Mouse (Mus musculus): ENCODE results near the gene Znhit1.

DNA sequence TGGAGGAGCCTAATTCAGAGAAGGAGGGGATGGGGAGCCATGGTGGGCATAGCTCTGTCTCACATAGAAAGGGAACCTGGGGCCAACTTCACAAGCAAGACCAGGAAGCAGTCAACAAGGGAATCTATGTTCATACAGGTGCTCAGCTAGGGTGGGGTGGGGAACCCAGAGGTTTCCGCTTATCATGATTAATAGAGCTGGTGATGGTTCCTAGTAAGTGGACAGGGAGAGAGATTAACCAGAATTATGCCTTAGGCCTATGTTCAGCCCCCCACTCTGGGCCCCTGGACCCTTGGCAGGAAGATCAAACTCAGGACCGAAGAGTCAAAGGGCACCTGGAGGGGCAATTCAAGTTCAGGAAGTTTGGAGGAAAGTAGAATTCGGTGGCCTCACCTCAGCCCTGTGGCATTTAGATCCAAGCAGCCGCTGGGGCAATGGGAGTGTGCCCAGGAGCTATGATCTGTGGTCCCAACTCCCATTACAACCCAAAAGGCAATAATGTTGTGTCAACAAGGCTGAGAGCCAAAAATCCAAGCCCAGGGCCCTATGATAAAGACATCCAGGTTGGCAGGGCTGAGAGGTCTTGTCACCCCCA lies 20.9 kb downstream of the Znhit1 start:
- no peak for TF ChIP-seq POLR2A (IDR thresholded peaks at IDR 0.05; ENCODE audit: low read depth, low read length)
- TF ChIP-seq CTCF (IDR thresholded peaks at IDR 0.05; ENCODE audit: extremely low read depth, insufficient read depth, insufficient read length, insufficient replicate concordance), result no peak
